Mouse (Mus musculus) spleen, adult 2 months (tissue): ENCODE results near the gene Klri2.

Source experiments
- CTCF ChIP-seq: fragments of 200-500 bp; IDR thresholded peaks from 2 replicates; pipeline ENCODE4 v1.5.1; 2011; ENCODE audit warnings: mild to moderate bottlenecking, inconsistent platforms; ENCODE audit not compliant: insufficient read depth, insufficient read length, insufficient replicate concordance; ENCODE audit errors: extremely low read depth
- POLR2A ChIP-seq: fragments of 200-500 bp; IDR thresholded peaks from 2 replicates; pipeline ENCODE4 v1.6.1; 2011; ENCODE audit warnings: low read depth, low read length, inconsistent platforms

- TF ChIP-seq CTCF (no peak), POLR2A (no peak)
Measured at GRCm38 (mm10) chr6:129721390-129721789, 18.9 kb downstream of the Klri2 start.
